Mouse (Mus musculus): ENCODE measurements at regions not wholly inside any gene's neighbourhood (a gene's known extent, or its start where the extent isn't known, plus 50 kb on each side); places are given as distances from the start of the nearest gene placed in this dataset.

- DNase-seq (ENCODE audit: low read depth, low spot score), result no peak
Observed at GRCm38 (mm10) chr16:49573171-49573517, 125.9 kb upstream of the Ift57 start.

- DNase-seq (ENCODE audit: low read depth, low spot score), result no peak
Observed at GRCm38 (mm10) chr16:49578976-49579375, 120.1 kb upstream of the Ift57 start.

- DNase-seq (ENCODE audit: low read depth, low spot score), result no peak
Observed at GRCm38 (mm10) chr16:49580708-49581107, 118.3 kb upstream of the Ift57 start.

- DNase-seq (ENCODE audit: low read depth, low spot score), result no peak
Observed at GRCm38 (mm10) chr16:49606500-49606899, 92.5 kb upstream of the Ift57 start.

- no peak for DNase-seq (ENCODE audit: low read depth, low spot score)
Observed at GRCm38 (mm10) chr16:49614801-49615200, 84.2 kb upstream of the Ift57 start.

- DNase-seq (ENCODE audit: low read depth, low spot score), result no peak
Observed at GRCm38 (mm10) chr16:49615342-49616020, 83.6 kb upstream of the Ift57 start.

GRCm38 (mm10) chr16:49616263-49616872 lies 82.7 kb upstream of the Ift57 start:
- DNase-seq (ENCODE audit: low read depth, low spot score), result peak; percentile 10

GRCm38 (mm10) chr16:49633502-49633901 lies 65.5 kb upstream of the Ift57 start:
- DNase-seq (ENCODE audit: low read depth, low spot score), result no peak

GRCm38 (mm10) chr16:49635506-49635905 lies 63.5 kb upstream of the Ift57 start:
- DNase-seq (ENCODE audit: low read depth, low spot score), result no peak

GRCm38 (mm10) chr16:49636467-49636866 lies 62.6 kb upstream of the Ift57 start:
- no peak for DNase-seq (ENCODE audit: low read depth, low spot score)

GRCm38 (mm10) chr16:49642696-49643095 lies 56.3 kb upstream of the Ift57 start:
- DNase-seq (ENCODE audit: low read depth, low spot score), result no peak

GRCm38 (mm10) chr16:49644416-49644815 lies 54.6 kb upstream of the Ift57 start:
- no peak for DNase-seq (ENCODE audit: low read depth, low spot score)

GRCm38 (mm10) chr16:49646479-49646878 lies 52.6 kb upstream of the Ift57 start:
- DNase-seq (ENCODE audit: low read depth, low spot score), result no peak

Measured in mesoderm, embryonic 11.5 days (tissue).